7 mouse cellular contexts compared by ENCODE assay signal in genomic region chr11:55459850-55460558, GRCm38 (mm10). TPM values are rescaled to one million over a fixed set of nuclear protein-coding genes. Genes with fewer than 3 reads are reported as not detected.
A peak's percentile ranks its signal among the peaks of the same experiment; 100 is the strongest.
DNase-seq lines count a peak whose midpoint lies in the region; ATAC-seq and TF ChIP-seq lines count a peak whose summit lies in the region.

No protein-coding gene starts in this region.

- H3K9me3 ChIP-seq in lung, postnatal 0 days (ENCODE audit: low read length): no peaks in the 10 kb centered on the region
- no peaks in the 10 kb centered on the region for H3K9me3 ChIP-seq in forebrain, embryonic 14.5 days (replicated peaks; ENCODE audit: control insufficient read depth, low read length)
- H3K9me3 ChIP-seq in limb, embryonic 14.5 days (ENCODE audit: control insufficient read depth, low read length): no peaks in the 10 kb centered on the region
- H3K9me3 ChIP-seq in stomach, embryonic 15.5 days: no peaks in the 10 kb centered on the region

- peak overlapping the region; percentile 64 for H3K4me3 ChIP-seq in lung, postnatal 0 days (ENCODE audit: low read depth, low read length)
- H3K4me3 ChIP-seq in forebrain, embryonic 14.5 days (ENCODE audit: low read depth, low read length): peak overlapping the region; percentile 54
- peak overlapping the region; percentile 82 for H3K4me3 ChIP-seq in limb, embryonic 14.5 days (replicated peaks; ENCODE audit: low read length)
- H3K4me3 ChIP-seq in stomach, embryonic 15.5 days (replicated peaks): peak overlapping the region; percentile 66

- TF ChIP-seq CTCF in lung, postnatal 0 days (IDR thresholded peaks at IDR 0.05): no peak

- H3K27me3 ChIP-seq in lung, postnatal 0 days (replicated peaks; ENCODE audit: insufficient read depth, low read length): no peaks in the 10 kb centered on the region
- no peaks in the 10 kb centered on the region for H3K27me3 ChIP-seq in forebrain, embryonic 14.5 days (replicated peaks; ENCODE audit: control insufficient read depth, insufficient read depth, low read length)
- no peaks in the 10 kb centered on the region for H3K27me3 ChIP-seq in limb, embryonic 14.5 days (ENCODE audit: control insufficient read depth, insufficient read depth, low read length)
- H3K27me3 ChIP-seq in stomach, embryonic 15.5 days (replicated peaks): no peaks in the 10 kb centered on the region

- peaks cover 4% of the 10 kb centered on the region; the same call in 1 of the 2 replicates for H3K4me1 ChIP-seq in lung, postnatal 0 days (ENCODE audit: insufficient read depth, low read depth, low read length)
- peaks cover 7% of the 10 kb centered on the region for H3K4me1 ChIP-seq in forebrain, embryonic 14.5 days (ENCODE audit: control insufficient read depth, insufficient read depth, low read length)
- peaks cover 15% of the 10 kb centered on the region for H3K4me1 ChIP-seq in limb, embryonic 14.5 days (ENCODE audit: control insufficient read depth, insufficient read depth, low read length)
- peaks cover 13% of the 10 kb centered on the region for H3K4me1 ChIP-seq in stomach, embryonic 15.5 days

- 21% methylated on average over 3 of the region's 3 CpGs for WGBS in lung, postnatal 0 days
- 41% methylated on average over 3 of the region's 3 CpGs for WGBS in forebrain, embryonic 14.5 days
- 24% methylated on average over 3 of the region's 3 CpGs for WGBS in limb, embryonic 14.5 days
- 26% methylated on average over 3 of the region's 3 CpGs for WGBS in stomach, embryonic 15.5 days

- no peak for TF ChIP-seq EP300 in lung, postnatal 0 days (IDR thresholded peaks at IDR 0.05)

- no peak for TF ChIP-seq POLR2A in limb, embryonic 14.5 days (IDR thresholded peaks at IDR 0.05; ENCODE audit: borderline replicate concordance, extremely low read depth, insufficient read depth, insufficient read length)

- ATAC-seq in lung, postnatal 0 days: no peak
- ATAC-seq in forebrain, embryonic 14.5 days: no peak
- no peak for ATAC-seq in limb, embryonic 14.5 days (ENCODE audit: low FRiP score, low read depth)
- no peak for ATAC-seq in stomach, embryonic 15.5 days (ENCODE audit: insufficient read depth, low FRiP score, low read depth)

- H3K27ac ChIP-seq in lung, postnatal 0 days (ENCODE audit: low read length): peak overlapping the region; percentile 84
- no peak overlapping the region for H3K27ac ChIP-seq in forebrain, embryonic 14.5 days (ENCODE audit: low read depth, low read length)
- no peak overlapping the region for H3K27ac ChIP-seq in limb, embryonic 14.5 days (replicated peaks; ENCODE audit: low read depth, low read length)
- H3K27ac ChIP-seq in stomach, embryonic 15.5 days: peak overlapping the region; percentile 65

- H3K4me2 ChIP-seq in lung, postnatal 0 days (replicated peaks; ENCODE audit: low read depth, low read length): peak overlapping the region; percentile 83
- peak overlapping the region; percentile 67 for H3K4me2 ChIP-seq in forebrain, embryonic 14.5 days (ENCODE audit: low read length)
- H3K4me2 ChIP-seq in limb, embryonic 14.5 days (replicated peaks; ENCODE audit: low read depth, low read length, severe bottlenecking): peak overlapping the region; percentile 94
- peak overlapping the region; percentile 77 for H3K4me2 ChIP-seq in stomach, embryonic 15.5 days

- no peaks in the 10 kb centered on the region for H3K36me3 ChIP-seq in lung, postnatal 0 days (ENCODE audit: insufficient read depth, low read length)
- no peaks in the 10 kb centered on the region for H3K36me3 ChIP-seq in forebrain, embryonic 14.5 days (ENCODE audit: control insufficient read depth, insufficient read depth, low read length)
- H3K36me3 ChIP-seq in limb, embryonic 14.5 days (ENCODE audit: control insufficient read depth, insufficient read depth, low read length): 0 out of 2 replicates have a peak, but pooled peaks cover under 1% of the 10 kb centered on the region
- no peaks in the 10 kb centered on the region for H3K36me3 ChIP-seq in stomach, embryonic 15.5 days

- peak overlapping the region; percentile 51; the same call in 1 of the 2 replicates for H3K9ac ChIP-seq in lung, postnatal 0 days (replicated peaks; ENCODE audit: low read depth)
- H3K9ac ChIP-seq in forebrain, embryonic 14.5 days (ENCODE audit: low read length): peak overlapping the region; percentile 62
- peak overlapping the region; percentile 65 for H3K9ac ChIP-seq in limb, embryonic 14.5 days (ENCODE audit: low read depth, low read length, severe bottlenecking)
- peak overlapping the region; percentile 57; the same call in 1 of the 2 replicates for H3K9ac ChIP-seq in stomach, embryonic 15.5 days

- peak; percentile 57 for DNase-seq in lung, postnatal 0 days (ENCODE audit: low spot score)
- DNase-seq in lung, postnatal 25 days (ENCODE audit: low spot score): no peak
- no peak for DNase-seq in forebrain, embryonic 14.5 days (ENCODE audit: low spot score)
- peak; percentile 42 for DNase-seq in limb, embryonic 14.5 days (ENCODE audit: low spot score)
- DNase-seq in layer of hippocampus, adult 11-12 months (ENCODE audit: low spot score): no peak
- no peak for DNase-seq in spleen, postnatal 36 days (ENCODE audit: low spot score in 2 of 2)

RNA-seq across cellular contexts. Expression of gene Atox1, which starts 1.0 kb away (rescaled TPM):
- polyA plus RNA-seq in lung, postnatal 0 days (2015; fragmentation: Nextera tagmentation; extraction: Ambion mirVana): 440 and 498 TPM in 2 replicates
- 238 and 292 TPM in 2 replicates for polyA plus RNA-seq in forebrain, embryonic 14.5 days (2014; fragmentation: Nextera tagmentation; extraction: Ambion mirVana)
- polyA plus RNA-seq in limb, embryonic 14.5 days (2012; rRNA removed): 236 and 256 TPM in 2 replicates
- polyA plus RNA-seq in limb, embryonic 14.5 days (2014; fragmentation: Nextera tagmentation; extraction: Ambion mirVana): 428 and 474 TPM in 2 replicates
- 385 and 409 TPM in 2 replicates for polyA plus RNA-seq in stomach, embryonic 15.5 days (2015; fragmentation: Nextera tagmentation; extraction: Ambion mirVana)

RNA-seq across cellular contexts. Expression of gene G3bp1, which starts 9.5 kb away (rescaled TPM):
- 47.7 and 52.5 TPM in 2 replicates for polyA plus RNA-seq in lung, postnatal 0 days (2015; fragmentation: Nextera tagmentation; extraction: Ambion mirVana)
- polyA plus RNA-seq in forebrain, embryonic 14.5 days (2014; fragmentation: Nextera tagmentation; extraction: Ambion mirVana): 141 and 146 TPM in 2 replicates
- polyA plus RNA-seq in limb, embryonic 14.5 days (2012; rRNA removed): 77.7 and 79.0 TPM in 2 replicates
- polyA plus RNA-seq in limb, embryonic 14.5 days (2014; fragmentation: Nextera tagmentation; extraction: Ambion mirVana): 170 and 171 TPM in 2 replicates
- 145 and 163 TPM in 2 replicates for polyA plus RNA-seq in stomach, embryonic 15.5 days (2015; fragmentation: Nextera tagmentation; extraction: Ambion mirVana)

RNA-seq across cellular contexts. Expression of gene Sparc, which starts 37.0 kb away (rescaled TPM):
- 3,302 and 3,486 TPM in 2 replicates for polyA plus RNA-seq in lung, postnatal 0 days (2015; fragmentation: Nextera tagmentation; extraction: Ambion mirVana)
- polyA plus RNA-seq in forebrain, embryonic 14.5 days (2014; fragmentation: Nextera tagmentation; extraction: Ambion mirVana): 300 and 365 TPM in 2 replicates
- 1,741 and 2,064 TPM in 2 replicates for polyA plus RNA-seq in limb, embryonic 14.5 days (2012; rRNA removed)
- 2,065 and 2,257 TPM in 2 replicates for polyA plus RNA-seq in limb, embryonic 14.5 days (2014; fragmentation: Nextera tagmentation; extraction: Ambion mirVana)
- polyA plus RNA-seq in stomach, embryonic 15.5 days (2015; fragmentation: Nextera tagmentation; extraction: Ambion mirVana): 1,683 and 1,927 TPM in 2 replicates

Comparison
In these comparisons a context has a peak if more than half of its experiments do, and no peak if none do; other contexts are left out.
1. DNase-seq: peak in lung, postnatal 0 days (single experiment) and limb, embryonic 14.5 days (single experiment); none in lung, postnatal 25 days (single experiment), forebrain, embryonic 14.5 days (single experiment), layer of hippocampus, adult 11-12 months (single experiment) and spleen, postnatal 36 days (0 of 2).
2. H3K27ac ChIP-seq: peak in lung, postnatal 0 days (single experiment) and stomach, embryonic 15.5 days (single experiment); none in forebrain, embryonic 14.5 days (single experiment) and limb, embryonic 14.5 days (single experiment).
3. Peak in every context shown above with its lines, with median percentiles within 50 percentile points of each other: H3K4me2 ChIP-seq, H3K4me3 ChIP-seq and H3K9ac ChIP-seq.